Mouse (Mus musculus) cerebellum, adult 9-11 months (tissue): ENCODE data around the gene Scaf11.

Source experiments
- DNase-seq: peaks from one replicate; pipeline ENCODE4 v3.0.0; 2022

Gene Scaf11

DNA sequence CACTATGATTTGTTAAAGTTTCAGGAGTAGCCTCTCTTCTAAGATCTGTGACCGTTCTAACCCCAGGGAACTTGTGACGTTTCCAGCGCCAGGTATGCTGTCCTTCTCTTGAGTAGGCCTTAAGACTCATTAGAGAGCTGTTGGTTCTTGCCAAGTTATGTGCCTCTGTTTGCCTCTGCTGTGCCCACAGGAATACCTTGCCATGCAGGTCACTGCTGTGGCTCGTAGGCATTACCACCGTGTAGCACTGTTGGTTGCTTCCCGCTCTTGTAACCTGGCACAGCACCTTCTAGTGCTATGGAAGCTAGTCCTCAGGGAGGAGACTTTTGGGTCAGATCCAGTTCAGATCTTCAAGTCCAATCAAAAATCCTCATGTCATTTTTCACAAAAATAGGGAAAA, 65.6 kb downstream of the Scaf11 start:
- no peak for DNase-seq

DNA sequence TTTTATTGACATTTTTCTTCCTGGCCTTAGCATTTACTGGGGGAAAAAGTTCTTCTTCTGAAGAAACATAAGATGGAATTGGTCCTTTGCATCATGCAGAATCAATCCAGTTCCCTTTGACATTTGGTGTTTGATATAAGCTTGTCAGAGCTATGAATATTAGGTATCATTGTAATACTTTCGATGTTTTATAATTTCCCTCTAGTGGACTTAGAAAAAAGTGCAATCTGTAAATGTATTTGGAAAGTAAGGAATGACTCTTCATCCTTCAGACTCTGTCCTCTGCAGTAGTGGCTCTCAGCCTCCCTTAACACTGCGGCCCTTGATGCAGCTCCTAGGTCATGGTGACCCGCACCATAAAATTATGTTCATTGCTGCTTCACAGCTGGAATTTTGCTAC, 67.8 kb downstream of the Scaf11 start:
- DNase-seq, result no peak

DNA sequence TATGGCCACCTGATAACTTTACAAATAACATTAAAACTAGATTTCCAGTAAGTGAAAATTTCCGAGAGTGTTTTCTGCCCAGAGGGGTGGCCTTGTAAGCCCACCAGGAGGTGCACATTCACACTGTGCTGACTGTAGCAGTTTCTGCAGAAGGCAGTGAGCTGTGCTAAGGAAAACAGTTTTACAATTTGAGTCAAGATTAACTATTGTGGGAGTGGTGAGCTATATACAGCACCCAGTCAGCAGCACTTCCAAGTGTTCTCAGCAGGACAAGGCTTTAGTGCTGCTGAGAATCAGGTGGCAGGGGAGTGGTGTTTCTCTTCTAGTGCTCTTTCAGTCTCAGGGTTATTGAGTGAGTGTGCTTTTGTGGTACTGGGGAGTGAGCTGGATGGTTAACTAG, 72.1 kb downstream of the Scaf11 start:
- DNase-seq, result no peak

DNA sequence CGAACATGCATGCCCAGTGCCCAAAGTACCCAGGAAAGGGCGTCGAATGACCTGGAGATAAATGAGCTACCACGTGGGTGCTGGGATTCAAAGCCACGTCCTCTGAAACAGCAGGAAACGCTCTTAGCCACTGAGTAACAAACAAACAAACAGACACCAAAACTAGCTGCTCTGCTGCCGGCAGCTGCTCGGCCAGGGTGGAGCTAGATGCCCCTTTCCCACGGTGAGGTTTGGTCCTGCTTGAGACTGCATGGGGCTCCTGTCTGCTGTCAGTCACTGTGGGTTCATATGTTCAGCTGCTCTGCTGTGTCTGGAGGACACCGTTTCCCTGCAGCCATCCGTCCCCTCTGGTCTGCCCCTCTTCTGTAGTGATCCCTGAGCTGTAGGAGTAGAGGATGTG, 78.4 kb downstream of the Scaf11 start:
- no peak for DNase-seq

DNA sequence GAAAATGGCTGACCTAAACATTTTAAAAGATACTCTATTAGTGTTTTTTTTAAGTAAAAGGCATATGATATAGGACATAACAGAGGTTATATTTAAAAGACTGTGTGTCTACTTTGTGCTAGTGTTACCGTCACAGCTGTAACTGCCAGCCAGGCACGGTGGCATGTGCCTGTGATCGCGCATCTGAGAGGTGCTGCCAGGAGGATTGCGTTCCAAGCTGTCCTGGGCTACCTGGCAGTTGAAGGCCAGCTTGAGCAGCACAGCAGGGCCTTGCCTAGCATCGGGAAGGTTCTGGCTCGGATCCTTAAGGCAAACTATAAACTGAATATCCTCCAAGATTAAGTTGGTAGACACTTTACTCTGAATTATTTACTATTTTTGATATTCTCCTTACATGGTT, 82.9 kb downstream of the Scaf11 start:
- peak; percentile 75 for DNase-seq

DNA sequence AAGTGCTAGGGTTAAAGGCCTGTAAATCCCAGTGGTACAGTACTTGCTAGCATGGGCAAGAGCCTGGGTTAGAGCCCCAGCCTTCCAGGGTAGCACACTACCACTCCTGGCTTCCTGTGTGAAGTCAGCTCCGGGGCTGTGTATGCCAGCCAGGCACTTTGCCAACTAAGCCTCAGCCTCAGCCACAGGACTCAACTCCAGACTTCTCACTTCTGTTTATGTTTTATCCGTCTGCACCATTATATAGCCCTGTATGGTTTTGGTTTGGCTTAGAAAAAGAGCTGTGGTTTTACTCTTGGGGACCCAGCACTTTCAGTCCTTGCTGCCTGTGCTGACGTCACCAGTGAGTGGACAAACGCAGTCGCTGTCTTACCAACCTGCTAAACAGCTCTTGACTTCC, 83.4 kb downstream of the Scaf11 start:
- DNase-seq, result peak; percentile 53

DNA sequence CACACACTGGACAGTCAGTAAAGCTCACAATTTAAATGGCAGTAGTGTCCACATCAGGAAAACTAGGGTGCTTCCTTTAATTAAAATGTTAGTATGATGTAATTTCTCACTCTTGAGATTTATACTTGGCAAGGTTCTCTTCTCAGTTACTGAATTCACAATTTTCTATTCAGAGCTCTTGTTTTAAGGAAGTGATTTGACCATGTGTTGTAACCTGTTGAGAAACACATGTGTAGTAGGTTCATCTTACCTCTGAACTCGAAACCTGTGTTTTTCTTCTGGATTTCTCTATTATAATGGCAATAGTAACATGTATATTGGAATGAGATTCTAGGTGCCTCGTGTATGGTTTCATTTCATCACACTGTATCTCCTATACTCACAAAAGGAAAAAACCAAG, 84.4 kb downstream of the Scaf11 start:
- DNase-seq, result no peak

DNA sequence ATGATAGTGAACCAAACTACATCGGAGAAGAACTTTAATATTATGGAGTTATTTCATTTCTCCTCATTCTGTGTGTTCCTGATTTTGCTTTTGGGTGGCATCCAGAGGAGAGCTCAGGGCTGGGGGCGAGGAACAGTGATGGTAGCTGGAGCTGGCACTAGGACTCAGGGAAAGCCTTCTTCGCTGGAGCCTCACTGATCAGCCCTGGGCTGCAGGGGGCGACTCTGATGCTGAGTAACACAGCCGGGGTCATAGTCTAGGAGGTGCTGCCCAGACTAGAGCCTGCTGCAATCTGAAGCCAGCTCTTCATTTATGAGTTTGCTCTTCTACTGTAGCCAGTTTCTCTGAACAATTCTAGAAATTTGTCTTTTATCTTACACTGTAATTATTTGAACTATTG, 87.5 kb downstream of the Scaf11 start:
- DNase-seq, result no peak

DNA sequence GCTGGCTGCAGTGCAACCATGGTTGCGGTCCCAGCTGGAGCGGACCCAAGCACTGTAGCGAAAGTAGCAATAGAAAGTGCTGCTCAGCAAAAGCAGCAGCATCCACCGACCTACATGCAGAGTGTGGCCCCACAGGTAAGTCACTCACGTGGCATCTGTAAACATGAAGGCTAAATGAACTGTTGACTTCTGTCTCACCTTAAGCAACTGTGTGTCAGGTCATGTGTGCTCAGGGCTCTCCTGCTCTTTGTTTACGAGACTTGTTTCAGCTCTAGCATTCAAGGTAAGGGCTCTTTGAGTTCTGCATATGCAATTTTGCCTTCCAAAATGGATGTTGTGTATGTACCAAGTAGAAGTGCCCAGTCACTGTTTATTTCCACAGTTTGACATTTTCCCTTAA, 88.0 kb downstream of the Scaf11 start:
- no peak for DNase-seq

DNA sequence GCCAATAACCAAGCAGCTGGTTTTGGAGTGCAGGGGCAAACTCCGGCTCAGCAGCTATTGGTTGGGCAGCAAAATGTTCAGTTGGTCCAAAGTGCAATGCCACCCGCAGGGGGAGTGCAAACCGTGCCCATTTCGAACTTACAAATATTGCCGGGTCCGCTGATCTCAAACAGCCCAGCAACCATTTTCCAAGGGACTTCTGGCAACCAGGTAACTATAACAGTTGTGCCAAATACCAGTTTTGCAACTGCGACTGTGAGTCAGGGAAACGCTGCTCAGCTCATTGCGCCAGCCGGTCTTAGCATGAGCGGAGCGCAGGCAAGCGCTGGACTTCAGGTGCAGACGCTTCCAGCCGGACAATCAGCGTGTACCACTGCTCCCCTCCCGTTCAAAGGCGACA, 89.3 kb downstream of the Scaf11 start:
- no peak for DNase-seq

DNA sequence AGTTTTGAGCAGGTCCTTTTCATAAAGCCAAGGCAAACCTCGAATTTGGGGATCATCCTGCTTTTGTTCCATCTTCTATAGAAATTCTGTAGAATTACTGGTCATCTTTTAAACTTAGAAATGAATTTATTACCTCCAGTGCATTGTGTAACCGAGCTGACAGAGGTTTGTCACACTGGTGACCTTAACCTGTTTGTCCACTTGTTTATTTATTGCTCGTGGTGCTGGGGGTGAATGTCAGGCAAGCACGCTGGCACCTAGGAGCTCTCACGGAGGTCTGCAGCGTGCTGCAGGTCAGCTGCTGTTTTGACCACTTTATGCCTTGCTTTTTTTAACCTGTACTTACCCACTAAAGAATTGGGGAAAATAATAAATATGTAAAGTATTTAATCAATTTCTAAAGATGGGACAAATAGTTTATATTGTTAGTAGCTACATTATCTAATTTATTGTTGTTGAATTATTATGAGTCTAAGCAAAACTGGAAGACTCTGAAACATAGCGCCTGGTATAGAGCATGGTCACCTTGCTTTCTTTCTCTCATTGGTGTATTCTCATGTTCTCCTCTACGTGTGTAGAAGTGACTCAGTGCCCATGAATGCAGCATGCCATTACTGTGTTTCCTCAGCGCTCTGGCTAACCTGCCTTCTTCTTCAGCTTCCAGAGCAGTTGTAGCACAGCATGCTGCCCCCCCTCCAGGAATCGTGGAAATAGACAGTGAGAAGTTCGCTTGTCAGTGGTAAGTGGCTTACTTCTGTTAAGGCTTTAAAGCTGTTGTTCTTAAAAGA, 94.3 kb downstream of the Scaf11 start:
- DNase-seq, result no peak

DNA sequence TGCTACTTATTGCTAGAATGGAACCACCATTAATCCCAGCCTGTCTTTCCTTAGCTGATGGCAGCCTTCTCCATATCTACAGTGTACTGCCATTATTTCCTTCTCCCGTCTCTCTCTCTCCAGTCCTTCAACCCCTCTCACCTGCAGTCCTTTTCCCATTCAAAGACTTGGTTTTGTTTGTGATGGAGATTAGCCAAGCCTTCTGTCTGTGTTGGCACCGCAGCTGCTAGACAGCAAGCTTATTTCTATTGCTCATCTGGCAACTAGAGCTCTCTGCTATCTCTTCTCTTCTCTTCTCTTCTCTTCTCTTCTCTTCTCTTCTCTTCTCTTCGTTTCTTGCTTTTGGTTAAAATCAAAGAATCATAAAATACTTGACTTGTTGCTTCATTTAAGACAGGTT, 95.3 kb downstream of the Scaf11 start:
- DNase-seq, result no peak
